Mouse (Mus musculus): ENCODE measurements at regions not wholly inside any gene's neighbourhood (a gene's known extent, or its start where the extent isn't known, plus 50 kb on each side); places are given as distances from the start of the nearest gene placed in this dataset.
A peak's percentile ranks its signal among the peaks of the same experiment; 100 is the strongest.

GRCm38 (mm10) chr2:28287210-28287860 lies 94.5 kb downstream of the Olfm1 start:
- Histone ChIP-seq H3K4me1 (no peaks in the 10 kb centered on the region; the same call in 1 of the 2 replicates), H3K4me3 (replicated peaks) (no peak overlapping the region), H3K9ac (no peak overlapping the region), H3K36me3 (replicated peaks) (no peaks in the 10 kb centered on the region), H3K27ac (no peak overlapping the region), H3K9me3 (no peaks in the 10 kb centered on the region), H3K27me3 (peaks cover 25% of the 10 kb centered on the region), H3K4me2 (no peak overlapping the region)
- no peak for ATAC-seq (ENCODE audit: low FRiP score)
- 75% methylated on average over 10 of the region's 10 CpGs for WGBS

GRCm38 (mm10) chr2:28289339-28289738 lies 96.5 kb downstream of the Olfm1 start:
- no peak for ATAC-seq (ENCODE audit: low FRiP score)
- Histone ChIP-seq H3K4me2 (no peak overlapping the region), H3K36me3 (replicated peaks) (no peaks in the 10 kb centered on the region), H3K9ac (no peak overlapping the region), H3K9me3 (no peaks in the 10 kb centered on the region), H3K4me3 (replicated peaks) (no peak overlapping the region), H3K27me3 (peaks cover 37% of the 10 kb centered on the region), H3K4me1 (peaks cover 3% of the 10 kb centered on the region; the same call in 1 of the 2 replicates), H3K27ac (no peak overlapping the region)
- WGBS: 85% methylated on average over 6 of the region's 6 CpGs

GRCm38 (mm10) chr2:28289860-28290471 lies 97.2 kb downstream of the Olfm1 start:
- H3K4me3 ChIP-seq (replicated peaks): no peak overlapping the region
- H3K27me3 ChIP-seq: peaks cover 43% of the 10 kb centered on the region
- H3K4me1 ChIP-seq: peaks cover 9% of the 10 kb centered on the region
- no peaks in the 10 kb centered on the region for H3K36me3 ChIP-seq (replicated peaks)
- H3K9ac ChIP-seq: no peak overlapping the region
- no peaks in the 10 kb centered on the region for H3K9me3 ChIP-seq
- WGBS: 74% methylated on average over 11 of the region's 11 CpGs
- no peak overlapping the region for H3K27ac ChIP-seq
- no peak overlapping the region for H3K4me2 ChIP-seq
- ATAC-seq (ENCODE audit: low FRiP score): no peak

GRCm38 (mm10) chr2:28294509-28294908 lies 101.7 kb downstream of the Olfm1 start:
- no peak for ATAC-seq (ENCODE audit: low FRiP score)
- no peak overlapping the region for H3K9ac ChIP-seq
- H3K4me3 ChIP-seq (replicated peaks): no peak overlapping the region
- H3K27me3 ChIP-seq: peaks cover 55% of the 10 kb centered on the region
- H3K9me3 ChIP-seq: no peaks in the 10 kb centered on the region
- WGBS: 59% methylated on average over 7 of the region's 7 CpGs
- no peak overlapping the region for H3K4me2 ChIP-seq
- H3K36me3 ChIP-seq (replicated peaks): no peaks in the 10 kb centered on the region
- H3K4me1 ChIP-seq: peaks cover 29% of the 10 kb centered on the region
- H3K27ac ChIP-seq: no peak overlapping the region

- Histone ChIP-seq H3K4me3 (replicated peaks) (no peak overlapping the region), H3K9ac (no peak overlapping the region)
These were observed 103.4 kb downstream of the Olfm1 start for GRCm38 (mm10) chr2:28296183-28296582.

GRCm38 (mm10) chr2:28298738-28299137 lies 105.9 kb downstream of the Olfm1 start:
- H3K4me3 ChIP-seq (replicated peaks): no peak overlapping the region
- no peak overlapping the region for H3K9ac ChIP-seq
- WGBS: 51% methylated on average over 6 of the region's 6 CpGs
- H3K27me3 ChIP-seq: peaks cover 33% of the 10 kb centered on the region
- H3K4me2 ChIP-seq: no peak overlapping the region
- ATAC-seq (ENCODE audit: low FRiP score): no peak
- no peaks in the 10 kb centered on the region for H3K36me3 ChIP-seq (replicated peaks)
- H3K27ac ChIP-seq: no peak overlapping the region
- peaks cover 29% of the 10 kb centered on the region for H3K4me1 ChIP-seq
- H3K9me3 ChIP-seq: no peaks in the 10 kb centered on the region

More at GRCm38 (mm10) chr2:28296183-28296582, 103.4 kb downstream of the Olfm1 start:
- Histone ChIP-seq H3K4me2 (0 out of 2 replicates have a peak overlapping the region, but pooled peaks have one; percentile 1), H3K27me3 (peaks cover 51% of the 10 kb centered on the region), H3K36me3 (replicated peaks) (no peaks in the 10 kb centered on the region), H3K9me3 (no peaks in the 10 kb centered on the region), H3K27ac (peak overlapping the region; percentile 71), H3K4me1 (peaks cover 29% of the 10 kb centered on the region)
- WGBS: 9% methylated on average over 12 of the region's 12 CpGs
- peak; percentile 90 for ATAC-seq (ENCODE audit: low FRiP score)

- Histone ChIP-seq H3K4me2 (no peak overlapping the region), H3K9ac (no peak overlapping the region), H3K4me3 (replicated peaks) (no peak overlapping the region), H3K27me3 (peaks cover 28% of the 10 kb centered on the region), H3K4me1 (peaks cover 26% of the 10 kb centered on the region), H3K9me3 (no peaks in the 10 kb centered on the region), H3K27ac (no peak overlapping the region), H3K36me3 (replicated peaks) (no peaks in the 10 kb centered on the region)
- WGBS: 93% methylated on average over 2 of the region's 2 CpGs
- ATAC-seq (ENCODE audit: low FRiP score): no peak
These were observed 106.6 kb downstream of the Olfm1 start for GRCm38 (mm10) chr2:28299346-28299745.

GRCm38 (mm10) chr2:28301313-28301712 lies 108.5 kb downstream of the Olfm1 start:
- Histone ChIP-seq H3K9ac (no peak overlapping the region), H3K4me1 (peaks cover 8% of the 10 kb centered on the region), H3K4me3 (replicated peaks) (no peak overlapping the region), H3K27ac (no peak overlapping the region), H3K9me3 (no peaks in the 10 kb centered on the region), H3K27me3 (peaks cover 14% of the 10 kb centered on the region), H3K36me3 (replicated peaks) (no peaks in the 10 kb centered on the region), H3K4me2 (no peak overlapping the region)
- ATAC-seq (ENCODE audit: low FRiP score): no peak
- WGBS: 77% methylated on average over 4 of the region's 4 CpGs

- Histone ChIP-seq H3K27ac (no peak overlapping the region), H3K36me3 (replicated peaks) (no peaks in the 10 kb centered on the region), H3K4me2 (no peak overlapping the region), H3K9ac (no peak overlapping the region), H3K4me1 (no peaks in the 10 kb centered on the region), H3K27me3 (no peaks in the 10 kb centered on the region; the same call in 1 of the 2 replicates), H3K4me3 (replicated peaks) (no peak overlapping the region), H3K9me3 (no peaks in the 10 kb centered on the region)
- 88% methylated on average over 5 of the region's 5 CpGs for WGBS
- no peak for ATAC-seq (ENCODE audit: low FRiP score)
These were observed 111.1 kb downstream of the Olfm1 start for GRCm38 (mm10) chr2:28303936-28304335.

GRCm38 (mm10) chr2:28304712-28305111 lies 111.9 kb downstream of the Olfm1 start:
- no peak for ATAC-seq (ENCODE audit: low FRiP score)
- Histone ChIP-seq H3K9ac (no peak overlapping the region), H3K27ac (no peak overlapping the region), H3K4me1 (no peaks in the 10 kb centered on the region), H3K36me3 (replicated peaks) (no peaks in the 10 kb centered on the region), H3K4me2 (no peak overlapping the region), H3K9me3 (no peaks in the 10 kb centered on the region), H3K27me3 (no peaks in the 10 kb centered on the region), H3K4me3 (replicated peaks) (no peak overlapping the region)
- 9% methylated on average over 3 of the region's 3 CpGs for WGBS

- H3K4me1 ChIP-seq: no peaks in the 10 kb centered on the region
- 93% methylated on average over 5 of the region's 5 CpGs for WGBS
- no peak overlapping the region for H3K27ac ChIP-seq
- no peaks in the 10 kb centered on the region for H3K27me3 ChIP-seq
- H3K9me3 ChIP-seq: no peaks in the 10 kb centered on the region
- no peak for ATAC-seq (ENCODE audit: low FRiP score)
- H3K36me3 ChIP-seq (replicated peaks): no peaks in the 10 kb centered on the region
- no peak overlapping the region for H3K9ac ChIP-seq
- no peak overlapping the region for H3K4me3 ChIP-seq (replicated peaks)
- H3K4me2 ChIP-seq: no peak overlapping the region
These were observed 116.3 kb downstream of the Olfm1 start for GRCm38 (mm10) chr2:28309122-28309521.

GRCm38 (mm10) chr2:28312212-28312611 lies 119.4 kb downstream of the Olfm1 start:
- H3K4me3 ChIP-seq (replicated peaks): no peak overlapping the region
- no peak overlapping the region for H3K27ac ChIP-seq
- no peak for ATAC-seq (ENCODE audit: low FRiP score)
- no peaks in the 10 kb centered on the region for H3K36me3 ChIP-seq (replicated peaks)
- H3K9me3 ChIP-seq: no peaks in the 10 kb centered on the region
- WGBS: 89% methylated on average over 6 of the region's 6 CpGs
- H3K4me2 ChIP-seq: no peak overlapping the region
- H3K4me1 ChIP-seq: no peaks in the 10 kb centered on the region
- no peak overlapping the region for H3K9ac ChIP-seq
- H3K27me3 ChIP-seq: no peaks in the 10 kb centered on the region

GRCm38 (mm10) chr2:28325502-28325901 lies 121.1 kb upstream of the Ppp1r26 start:
- H3K9ac ChIP-seq: no peak overlapping the region
- no peaks in the 10 kb centered on the region for H3K36me3 ChIP-seq (replicated peaks)
- no peak overlapping the region for H3K27ac ChIP-seq
- peaks cover 7% of the 10 kb centered on the region for H3K4me1 ChIP-seq
- no peaks in the 10 kb centered on the region for H3K27me3 ChIP-seq
- H3K4me3 ChIP-seq (replicated peaks): no peak overlapping the region
- no peak overlapping the region for H3K4me2 ChIP-seq
- ATAC-seq (ENCODE audit: low FRiP score): no peak
- 66% methylated on average over 11 of the region's 11 CpGs for WGBS
- H3K9me3 ChIP-seq: no peaks in the 10 kb centered on the region

Data from forebrain, embryonic 12.5 days (tissue).